Mouse (Mus musculus): ENCODE measurements around the gene Slco2a1. TPM values are rescaled to one million over a fixed set of nuclear protein-coding genes. Genes with fewer than 3 reads are reported as not detected.

The Slco2a1 gene
- polyA plus RNA-seq, 1 experiment from 2014 or later, result 13.5 TPM

DNA sequence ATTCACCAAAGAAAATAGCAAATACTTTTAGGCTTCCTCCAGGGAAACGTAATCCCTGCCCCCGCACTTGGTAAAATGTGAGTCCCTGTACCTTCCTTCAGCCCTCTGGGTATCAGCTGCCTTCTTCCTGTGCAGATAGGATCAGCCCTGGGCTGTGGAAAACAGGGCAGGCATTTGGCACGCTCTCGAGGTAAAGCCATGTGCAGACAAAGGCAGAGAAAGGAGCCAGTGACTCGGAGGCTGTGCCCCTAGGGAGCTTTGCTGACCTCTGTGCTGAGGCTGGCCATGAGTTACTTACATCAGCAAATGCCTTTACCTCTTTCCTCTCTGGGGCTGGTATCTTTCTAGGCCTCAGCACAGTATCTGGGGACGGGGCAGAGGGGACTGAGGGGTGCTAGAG is 4.4 kb downstream of the Slco2a1 start:
- Histone ChIP-seq H3K9ac (ENCODE audit: low read depth, low read length) (no peak overlapping the region), H3K4me2 (ENCODE audit: low read depth, low read length) (no peak overlapping the region), H3K9me3 (replicated peaks; ENCODE audit: control insufficient read depth, low read length) (no peaks in the 10 kb centered on the region), H3K27me3 (ENCODE audit: control insufficient read depth, insufficient read depth, low read depth, low read length) (no peaks in the 10 kb centered on the region), H3K4me1 (ENCODE audit: control insufficient read depth, low read depth, low read length) (peaks cover 4% of the 10 kb centered on the region; the same call in 1 of the 2 replicates), H3K36me3 (ENCODE audit: control insufficient read depth, insufficient read depth) (no peaks in the 10 kb centered on the region), H3K27ac (ENCODE audit: low read length) (no peak overlapping the region), H3K4me3 (ENCODE audit: low read depth, low read length) (no peak overlapping the region)
- no peak for ATAC-seq (ENCODE audit: low read depth)
- 37% methylated on average over 6 of the region's 6 CpGs for WGBS (ENCODE audit: insufficient replicate concordance)

DNA sequence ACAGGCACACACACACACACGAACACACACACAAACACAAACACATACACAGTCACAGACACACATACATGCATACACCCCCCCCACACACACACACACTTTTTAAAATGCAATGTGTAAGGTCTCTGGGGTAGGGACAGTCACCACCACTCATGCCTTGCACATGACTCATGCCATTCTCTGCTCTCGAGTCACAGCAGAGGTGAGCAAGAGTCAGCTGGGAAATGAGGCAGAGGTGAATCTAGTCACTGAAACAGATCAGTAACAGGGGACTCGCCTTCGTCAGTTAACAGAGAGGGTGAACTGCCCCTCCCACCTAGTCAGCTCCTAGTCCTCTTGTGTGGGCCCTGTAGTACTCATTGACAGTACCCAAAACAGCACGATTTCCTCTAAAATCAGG is 5.3 kb downstream of the Slco2a1 start:
- 54% methylated on average over 5 of the region's 5 CpGs for WGBS (ENCODE audit: insufficient replicate concordance)

DNA sequence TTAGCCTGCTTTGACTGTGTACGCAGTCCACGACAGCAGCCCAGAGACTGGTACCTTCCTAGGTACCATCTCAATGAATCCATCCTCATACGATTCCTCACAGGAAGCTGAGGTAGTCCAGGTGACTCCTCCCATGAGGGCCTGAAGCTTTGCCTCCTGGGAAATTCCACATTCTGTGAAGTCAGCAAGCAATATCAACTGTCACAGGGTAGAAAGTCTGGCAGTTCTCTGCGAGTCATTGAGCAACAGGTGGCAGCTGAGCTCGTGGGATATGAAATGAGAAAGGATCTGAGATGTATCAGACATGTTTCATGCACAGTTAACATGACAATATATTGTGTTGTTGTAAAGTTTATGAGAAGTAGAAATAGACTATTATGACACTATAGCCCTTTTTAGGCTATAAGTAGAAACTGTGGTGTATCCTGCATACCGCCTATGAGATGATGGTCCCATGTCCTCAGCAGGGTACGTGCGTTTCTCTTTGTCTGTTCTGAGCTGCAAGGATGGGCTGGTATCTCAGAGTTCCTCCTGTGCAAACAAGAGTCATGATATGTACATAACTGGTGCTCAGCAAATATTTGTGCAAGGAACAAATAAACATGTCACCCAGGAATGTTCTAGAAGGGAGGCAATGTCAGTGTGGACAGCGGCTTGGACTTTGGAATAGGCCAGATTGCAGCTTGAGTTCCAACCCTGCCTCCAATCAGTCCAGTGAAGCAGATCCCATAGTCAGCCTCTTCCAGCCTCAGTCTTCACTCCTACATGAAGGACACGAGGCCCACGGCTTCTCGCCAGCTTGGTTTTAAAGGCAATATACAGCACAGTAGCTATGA is 7.5 kb downstream of the Slco2a1 start:
- Histone ChIP-seq H3K4me1 (ENCODE audit: control insufficient read depth, low read depth, low read length) (peaks cover 4% of the 10 kb centered on the region; the same call in 1 of the 2 replicates), H3K4me2 (ENCODE audit: low read depth, low read length) (no peak overlapping the region), H3K4me3 (ENCODE audit: low read depth, low read length) (no peak overlapping the region), H3K9ac (ENCODE audit: low read depth, low read length) (no peak overlapping the region), H3K9me3 (replicated peaks; ENCODE audit: control insufficient read depth, low read length) (no peaks in the 10 kb centered on the region), H3K27me3 (ENCODE audit: control insufficient read depth, insufficient read depth, low read depth, low read length) (no peaks in the 10 kb centered on the region), H3K36me3 (ENCODE audit: control insufficient read depth, insufficient read depth) (no peaks in the 10 kb centered on the region), H3K27ac (ENCODE audit: low read length) (no peak overlapping the region)
- peak; percentile 76 for ATAC-seq (ENCODE audit: low read depth)
- 61% methylated on average over 12 of the region's 12 CpGs for WGBS (ENCODE audit: insufficient replicate concordance)

More for the DNA sequence above, 5.3 kb downstream of the Slco2a1 start:
- Histone ChIP-seq H3K4me1 (ENCODE audit: control insufficient read depth, low read depth, low read length) (peaks cover 4% of the 10 kb centered on the region; the same call in 1 of the 2 replicates), H3K9ac (ENCODE audit: low read depth, low read length) (no peak overlapping the region), H3K4me3 (ENCODE audit: low read depth, low read length) (no peak overlapping the region), H3K27ac (ENCODE audit: low read length) (no peak overlapping the region), H3K4me2 (ENCODE audit: low read depth, low read length) (no peak overlapping the region), H3K36me3 (ENCODE audit: control insufficient read depth, insufficient read depth) (no peaks in the 10 kb centered on the region), H3K27me3 (ENCODE audit: control insufficient read depth, insufficient read depth, low read depth, low read length) (no peaks in the 10 kb centered on the region), H3K9me3 (replicated peaks; ENCODE audit: control insufficient read depth, low read length) (no peaks in the 10 kb centered on the region)
- ATAC-seq (ENCODE audit: low read depth), result no peak

DNA sequence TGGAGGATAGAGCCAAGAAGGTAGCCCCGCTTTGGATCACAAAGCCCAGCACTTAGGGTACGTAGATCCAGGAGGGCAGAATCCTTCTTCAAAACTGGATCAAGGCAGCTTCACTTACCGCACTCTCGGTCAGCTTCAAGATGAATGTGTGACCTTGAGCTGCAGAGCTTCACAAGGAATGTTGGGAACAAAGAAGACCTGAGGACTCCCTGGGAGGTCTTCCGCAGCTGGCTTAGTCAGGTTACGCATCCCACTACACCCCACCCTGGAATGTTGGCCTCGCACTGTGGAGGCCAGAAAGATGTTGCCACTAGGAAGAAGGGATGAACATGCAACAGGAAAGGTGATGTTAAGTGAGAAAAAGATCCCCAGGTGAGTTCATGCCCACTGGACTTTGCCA is 11.9 kb downstream of the Slco2a1 start:
- Histone ChIP-seq H3K9me3 (replicated peaks; ENCODE audit: control insufficient read depth, low read length) (no peaks in the 10 kb centered on the region), H3K4me1 (ENCODE audit: control insufficient read depth, low read depth, low read length) (peaks cover 4% of the 10 kb centered on the region; the same call in 1 of the 2 replicates), H3K4me2 (ENCODE audit: low read depth, low read length) (no peak overlapping the region), H3K36me3 (ENCODE audit: control insufficient read depth, insufficient read depth) (no peaks in the 10 kb centered on the region), H3K27me3 (ENCODE audit: control insufficient read depth, insufficient read depth, low read depth, low read length) (no peaks in the 10 kb centered on the region), H3K27ac (ENCODE audit: low read length) (no peak overlapping the region), H3K9ac (ENCODE audit: low read depth, low read length) (no peak overlapping the region), H3K4me3 (ENCODE audit: low read depth, low read length) (no peak overlapping the region)
- no peak for ATAC-seq (ENCODE audit: low read depth)
- WGBS (ENCODE audit: insufficient replicate concordance), result 69% methylated on average over 7 of the region's 7 CpGs

DNA sequence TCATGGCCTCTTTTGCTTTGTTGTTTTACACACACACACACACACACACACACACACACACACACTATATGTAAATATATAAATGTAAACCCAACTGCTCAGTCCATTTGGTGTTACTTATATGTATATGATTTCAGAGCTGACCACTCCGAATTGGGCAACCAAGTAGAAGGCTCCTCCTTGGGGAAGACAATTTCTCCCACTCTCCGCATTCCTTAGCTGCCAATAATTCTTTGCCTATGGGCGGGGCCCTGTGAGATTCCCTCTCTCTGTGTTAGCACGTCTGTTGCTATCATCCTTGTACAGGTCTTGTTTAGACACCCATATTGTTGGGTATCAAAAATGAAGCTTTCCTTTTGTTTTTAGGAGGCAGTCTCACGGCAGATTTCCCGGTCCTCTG is 15.8 kb downstream of the Slco2a1 start:
- WGBS (ENCODE audit: insufficient replicate concordance), result 61% methylated on average over 6 of the region's 6 CpGs
- Histone ChIP-seq H3K4me2 (ENCODE audit: low read depth, low read length) (no peak overlapping the region), H3K4me3 (ENCODE audit: low read depth, low read length) (no peak overlapping the region), H3K4me1 (ENCODE audit: control insufficient read depth, low read depth, low read length) (peaks cover 3% of the 10 kb centered on the region), H3K9me3 (replicated peaks; ENCODE audit: control insufficient read depth, low read length) (no peaks in the 10 kb centered on the region), H3K36me3 (ENCODE audit: control insufficient read depth, insufficient read depth) (no peaks in the 10 kb centered on the region), H3K9ac (ENCODE audit: low read depth, low read length) (no peak overlapping the region), H3K27ac (ENCODE audit: low read length) (no peak overlapping the region), H3K27me3 (ENCODE audit: control insufficient read depth, insufficient read depth, low read depth, low read length) (peaks cover 16% of the 10 kb centered on the region)
- ATAC-seq (ENCODE audit: low read depth), result no peak

DNA sequence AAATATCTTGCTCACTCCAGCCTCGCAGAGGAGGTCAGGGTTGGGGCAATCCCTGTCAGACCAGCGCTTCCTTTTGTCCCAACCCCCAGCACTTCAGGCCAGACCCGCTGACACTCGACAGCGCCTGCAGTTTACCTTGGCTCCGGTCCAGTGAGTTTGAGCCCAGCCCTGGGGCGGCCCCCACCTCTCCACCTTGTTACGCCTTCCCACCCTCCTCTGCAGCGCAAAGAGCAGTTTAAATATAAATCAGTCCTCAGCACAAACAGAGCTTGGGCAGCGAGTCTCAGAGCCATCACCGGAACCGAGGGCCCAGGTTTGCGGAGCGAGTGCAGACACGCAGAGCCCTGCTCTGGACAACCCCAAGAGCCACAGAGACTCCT is 19.2 kb downstream of the Slco2a1 start:
- Histone ChIP-seq H3K27ac (ENCODE audit: low read length) (peak overlapping the region; percentile 73), H3K9ac (ENCODE audit: low read depth, low read length) (no peak overlapping the region; the same call in 1 of the 2 replicates)

DNA sequence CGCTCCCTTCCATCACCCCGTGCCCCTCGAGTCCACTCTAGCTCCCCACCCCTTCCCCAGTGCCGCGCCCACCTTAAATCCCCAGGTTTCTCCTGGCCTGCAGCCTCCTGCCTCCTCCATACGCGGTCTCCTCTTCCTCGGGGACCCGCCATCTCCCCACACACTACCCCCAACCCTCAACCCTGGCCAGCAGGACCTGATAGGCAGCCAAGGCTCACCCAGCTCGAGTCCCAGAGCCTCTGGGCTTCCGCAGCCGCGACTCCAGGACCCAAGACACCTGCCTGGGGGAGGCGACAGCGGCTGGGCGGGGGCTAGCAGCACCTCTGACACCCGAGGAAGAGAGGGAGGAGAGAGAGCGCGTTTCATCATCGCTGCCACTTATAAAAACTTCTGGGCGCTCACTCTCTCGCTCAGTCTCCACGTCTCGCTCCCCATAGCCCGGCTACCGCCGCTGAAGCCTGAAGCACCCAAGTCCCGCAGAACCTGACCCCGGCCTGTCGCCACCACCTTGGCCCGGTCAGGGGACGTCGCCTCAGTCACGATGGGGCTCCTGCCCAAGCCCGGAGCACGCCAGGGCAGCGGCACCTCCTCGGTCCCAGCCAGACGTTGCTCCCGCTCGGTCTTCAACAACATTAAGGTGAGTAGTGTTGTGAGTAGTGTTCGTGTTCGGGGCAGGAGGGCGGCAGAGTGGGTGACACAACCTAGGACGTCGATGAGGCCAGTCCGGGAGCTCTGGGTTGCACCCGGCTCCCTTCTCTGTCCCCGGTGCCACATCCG is 19.8 kb downstream of the Slco2a1 start:
- peak overlapping the region; percentile 53 for H3K4me3 ChIP-seq (ENCODE audit: low read depth, low read length)
- H3K36me3 ChIP-seq (ENCODE audit: control insufficient read depth, insufficient read depth), result no peaks in the 10 kb centered on the region
- H3K9ac ChIP-seq (ENCODE audit: low read depth, low read length), result peak overlapping the region; percentile 48
- H3K4me2 ChIP-seq (ENCODE audit: low read depth, low read length), result peak overlapping the region; percentile 62
- WGBS (ENCODE audit: insufficient replicate concordance), result 3% methylated on average over 48 of the region's 50 CpGs
- H3K4me1 ChIP-seq (ENCODE audit: control insufficient read depth, low read depth, low read length), result peaks cover 3% of the 10 kb centered on the region
- peak; percentile 58 for ATAC-seq (ENCODE audit: low read depth)
- no peaks in the 10 kb centered on the region for H3K9me3 ChIP-seq (replicated peaks; ENCODE audit: control insufficient read depth, low read length)
- peaks cover 17% of the 10 kb centered on the region for H3K27me3 ChIP-seq (ENCODE audit: control insufficient read depth, insufficient read depth, low read depth, low read length)
- H3K27ac ChIP-seq (ENCODE audit: low read length), result peak overlapping the region; percentile 73

More for the DNA sequence above, 19.2 kb downstream of the Slco2a1 start:
- H3K9me3 ChIP-seq (replicated peaks; ENCODE audit: control insufficient read depth, low read length), result no peaks in the 10 kb centered on the region
- peak; percentile 89 for ATAC-seq (ENCODE audit: low read depth)
- peaks cover 3% of the 10 kb centered on the region for H3K4me1 ChIP-seq (ENCODE audit: control insufficient read depth, low read depth, low read length)
- H3K4me3 ChIP-seq (ENCODE audit: low read depth, low read length), result peak overlapping the region; percentile 53
- peak overlapping the region; percentile 62 for H3K4me2 ChIP-seq (ENCODE audit: low read depth, low read length)
- H3K27me3 ChIP-seq (ENCODE audit: control insufficient read depth, insufficient read depth, low read depth, low read length), result peaks cover 17% of the 10 kb centered on the region
- WGBS (ENCODE audit: insufficient replicate concordance), result 8% methylated on average over 15 of the region's 15 CpGs
- H3K36me3 ChIP-seq (ENCODE audit: control insufficient read depth, insufficient read depth), result no peaks in the 10 kb centered on the region

DNA sequence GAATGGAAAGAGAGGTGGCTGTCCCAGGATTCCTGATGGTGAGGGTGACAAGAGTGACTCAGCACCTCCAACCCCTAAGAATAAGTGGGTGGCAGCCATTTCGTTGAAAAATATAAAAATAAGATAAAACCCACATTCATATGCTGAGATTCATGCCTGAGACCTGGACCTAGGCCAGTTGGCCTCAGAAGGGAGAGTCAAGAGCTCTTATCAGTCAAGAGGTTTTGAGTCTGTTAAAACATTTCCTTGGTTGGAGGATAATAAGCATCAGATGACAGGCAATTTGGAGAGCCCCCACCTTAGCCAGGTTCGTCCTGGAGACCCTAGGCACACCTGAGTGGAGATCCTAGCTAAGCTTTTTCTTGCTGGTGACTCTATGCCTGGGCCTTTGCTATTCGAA is 21.6 kb downstream of the Slco2a1 start:
- Histone ChIP-seq H3K27me3 (ENCODE audit: control insufficient read depth, insufficient read depth, low read depth, low read length) (peaks cover 17% of the 10 kb centered on the region), H3K4me2 (ENCODE audit: low read depth, low read length) (no peak overlapping the region), H3K4me1 (ENCODE audit: control insufficient read depth, low read depth, low read length) (peaks cover 3% of the 10 kb centered on the region), H3K4me3 (ENCODE audit: low read depth, low read length) (no peak overlapping the region), H3K9me3 (replicated peaks; ENCODE audit: control insufficient read depth, low read length) (no peaks in the 10 kb centered on the region), H3K9ac (ENCODE audit: low read depth, low read length) (no peak overlapping the region), H3K27ac (ENCODE audit: low read length) (no peak overlapping the region), H3K36me3 (ENCODE audit: control insufficient read depth, insufficient read depth) (no peaks in the 10 kb centered on the region)
- 46% methylated on average over 3 of the region's 3 CpGs for WGBS (ENCODE audit: insufficient replicate concordance)
- no peak for ATAC-seq (ENCODE audit: low read depth)

DNA sequence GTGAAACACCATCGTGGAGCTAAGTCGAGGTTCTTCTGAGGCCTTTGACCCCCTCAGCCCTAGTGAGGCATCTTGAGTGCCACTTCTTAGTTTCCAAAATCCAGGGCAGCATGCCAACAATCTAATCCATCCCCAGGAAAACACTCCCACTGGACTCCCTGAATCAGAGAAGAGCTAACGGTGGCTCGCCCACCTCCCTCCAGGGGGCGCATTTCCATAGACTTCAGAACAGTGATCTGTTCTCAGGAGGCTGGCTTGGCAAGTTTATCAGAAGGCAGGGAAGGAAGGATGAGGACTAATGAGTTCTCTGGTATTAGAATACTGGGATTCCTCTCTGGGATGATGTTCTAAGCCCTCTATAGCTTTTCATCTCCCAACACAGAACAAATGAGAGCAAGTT is 24.9 kb downstream of the Slco2a1 start:
- Histone ChIP-seq H3K27ac (ENCODE audit: low read length) (no peak overlapping the region), H3K9me3 (replicated peaks; ENCODE audit: control insufficient read depth, low read length) (no peaks in the 10 kb centered on the region), H3K4me2 (ENCODE audit: low read depth, low read length) (no peak overlapping the region), H3K36me3 (ENCODE audit: control insufficient read depth, insufficient read depth) (no peaks in the 10 kb centered on the region), H3K4me1 (ENCODE audit: control insufficient read depth, low read depth, low read length) (no peaks in the 10 kb centered on the region), H3K27me3 (ENCODE audit: control insufficient read depth, insufficient read depth, low read depth, low read length) (peaks cover 7% of the 10 kb centered on the region), H3K4me3 (ENCODE audit: low read depth, low read length) (no peak overlapping the region), H3K9ac (ENCODE audit: low read depth, low read length) (no peak overlapping the region)
- 9% methylated on average over 5 of the region's 5 CpGs for WGBS (ENCODE audit: insufficient replicate concordance)
- no peak for ATAC-seq (ENCODE audit: low read depth)
